Mouse (Mus musculus) heart, embryonic 10.5 days (tissue): ENCODE measurements at regions not wholly inside any gene's neighbourhood (a gene's known extent, or its start where the extent isn't known, plus 50 kb on each side); places are given as distances from the start of the nearest gene placed in this dataset.
A peak's percentile ranks its signal among the peaks of the same experiment; 100 is the strongest.

Source experiments
- DNase-seq: peaks from one replicate; pipeline ENCODE4 v3.0.0-alpha.2; 2017; ENCODE audit warnings: low spot score
- H3K27ac ChIP-seq: fragments of 300-500 bp; sonication (generic); 2 replicates; pipeline ENCODE4 v1.5.1; 2016; ENCODE audit warnings: mild to moderate bottlenecking
- H3K27me3 ChIP-seq: fragments of 300-500 bp; sonication (generic); 2 replicates; pipeline ENCODE4 v1.6.1; 2016; ENCODE audit warnings: mild to moderate bottlenecking; ENCODE audit not compliant: poor library complexity, insufficient read depth, severe bottlenecking
- H3K36me3 ChIP-seq: fragments of 300-500 bp; sonication (generic); 2 replicates; pipeline ENCODE4 v1.6.1; 2016; ENCODE audit warnings: mild to moderate bottlenecking, moderate library complexity
- H3K4me1 ChIP-seq: fragments of 300-500 bp; sonication (generic); 2 replicates; pipeline ENCODE4 v1.6.1; 2016; ENCODE audit warnings: mild to moderate bottlenecking
- H3K4me3 ChIP-seq: fragments of 300-500 bp; sonication (generic); 2 replicates; pipeline ENCODE4 v1.5.1; 2016; ENCODE audit warnings: mild to moderate bottlenecking, moderate library complexity
- H3K9me3 ChIP-seq: fragments of 300-500 bp; sonication (generic); 2 replicates; pipeline ENCODE4 v1.6.1; 2016; ENCODE audit warnings: mild to moderate bottlenecking, moderate library complexity
- WGBS: fragments of 180-500 bp; shearing (Covaris S2); methylation state at CpG from one replicate; pipeline ENCODE4 v1.1.7; 2016; 5-methylcytosine and 5-hydroxymethylcytosine counted together

DNA sequence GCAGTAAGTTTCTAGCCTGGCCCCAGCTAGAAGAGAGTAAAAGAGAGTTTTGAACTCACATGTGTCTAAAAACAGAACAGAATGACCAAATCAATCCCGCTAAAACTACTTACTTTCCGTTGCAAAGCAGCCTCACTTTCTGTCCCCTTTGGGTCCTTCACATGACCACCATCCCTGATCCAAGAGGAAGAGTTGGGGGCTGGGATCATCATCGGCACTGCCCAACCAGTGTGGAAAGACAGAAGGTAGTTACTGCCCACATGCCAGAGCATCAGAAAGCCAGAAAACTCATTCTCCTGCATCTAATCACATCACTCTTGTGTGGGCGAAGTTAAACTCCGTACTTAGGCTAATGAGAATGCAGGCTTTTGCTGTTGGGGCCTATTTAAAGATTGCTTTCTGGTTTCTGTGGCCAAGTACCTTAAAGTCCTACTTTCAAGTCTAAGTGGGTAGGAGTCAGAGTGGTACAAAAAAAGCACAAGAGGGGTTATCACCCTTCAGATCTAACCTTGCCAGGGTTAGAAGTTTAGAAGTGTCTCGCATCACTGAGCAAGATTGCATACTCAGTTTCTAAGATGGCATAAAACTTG is 184.0 kb upstream of the Cited2 start:
- H3K9me3 ChIP-seq = no peaks in the 10 kb centered on the region
- H3K27me3 ChIP-seq = no peaks in the 10 kb centered on the region
- H3K4me3 ChIP-seq = no peak overlapping the region
- no peak overlapping the region for H3K27ac ChIP-seq
- WGBS = 82% methylated on average over 6 of the region's 6 CpGs
- no peaks in the 10 kb centered on the region for H3K36me3 ChIP-seq
- DNase-seq = no peak
- 0 out of 2 replicates have a peak, but pooled peaks cover 10% of the 10 kb centered on the region for H3K4me1 ChIP-seq

- DNase-seq = no peak
- Histone ChIP-seq H3K4me3 (no peak overlapping the region), H3K27ac (0 out of 2 replicates have a peak overlapping the region, but pooled peaks have one; percentile 25), H3K27me3 (no peaks in the 10 kb centered on the region), H3K4me1 (0 out of 2 replicates have a peak, but pooled peaks cover 10% of the 10 kb centered on the region), H3K36me3 (no peaks in the 10 kb centered on the region), H3K9me3 (no peaks in the 10 kb centered on the region)
- WGBS = 66% methylated on average over 6 of the region's 6 CpGs
Measured at GRCm38 (mm10) chr10:17540404-17541375, 182.3 kb upstream of the Cited2 start.

DNA sequence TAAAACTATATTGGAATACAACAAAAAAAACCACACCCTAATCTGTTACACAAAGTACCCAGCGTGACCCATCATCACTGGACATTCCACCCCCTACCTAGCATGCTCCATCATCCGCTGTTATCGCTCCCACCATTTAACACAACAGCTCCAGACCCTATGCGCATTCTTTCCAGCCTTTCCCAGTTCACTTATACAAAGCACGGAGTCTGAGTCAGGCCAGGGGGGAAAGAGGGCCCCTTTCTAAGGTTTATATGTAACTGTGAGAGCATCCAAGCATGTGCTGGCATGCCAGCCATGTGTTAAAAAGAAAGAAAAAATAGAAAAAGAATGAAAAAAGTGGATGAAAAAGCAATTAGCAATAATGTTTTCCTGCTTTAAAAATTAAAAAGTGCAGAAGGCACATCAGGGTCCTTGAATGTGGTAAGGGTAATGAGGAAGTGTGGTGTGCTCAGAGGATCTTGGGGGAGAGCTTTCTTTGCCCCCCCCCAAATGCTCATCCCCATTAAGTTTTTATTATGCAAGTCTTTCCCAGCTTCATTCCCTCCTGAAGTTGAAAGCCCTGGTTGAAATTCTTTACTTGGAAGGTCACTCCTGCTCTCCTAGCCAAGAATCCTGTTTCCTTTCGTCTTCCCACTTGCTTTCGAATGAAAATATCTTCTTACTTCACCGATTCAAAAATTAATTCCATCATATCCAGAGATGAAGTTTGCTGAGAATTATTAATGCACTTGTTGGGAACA is 180.7 kb upstream of the Cited2 start:
- Histone ChIP-seq H3K36me3 (no peaks in the 10 kb centered on the region), H3K4me1 (0 out of 2 replicates have a peak, but pooled peaks cover 10% of the 10 kb centered on the region), H3K27ac (no peak overlapping the region), H3K9me3 (no peaks in the 10 kb centered on the region), H3K27me3 (no peaks in the 10 kb centered on the region), H3K4me3 (no peak overlapping the region)
- DNase-seq = no peak
- WGBS = 79% methylated on average over 8 of the region's 8 CpGs

GRCm38 (mm10) chr10:17542847-17543421 is 180.1 kb upstream of the Cited2 start:
- H3K4me3 ChIP-seq = no peak overlapping the region
- H3K27ac ChIP-seq = no peak overlapping the region
- no peaks in the 10 kb centered on the region for H3K9me3 ChIP-seq
- 0 out of 2 replicates have a peak, but pooled peaks cover 10% of the 10 kb centered on the region for H3K4me1 ChIP-seq
- DNase-seq = no peak
- no peaks in the 10 kb centered on the region for H3K36me3 ChIP-seq
- 60% methylated on average over 5 of the region's 5 CpGs for WGBS
- no peaks in the 10 kb centered on the region for H3K27me3 ChIP-seq

DNA sequence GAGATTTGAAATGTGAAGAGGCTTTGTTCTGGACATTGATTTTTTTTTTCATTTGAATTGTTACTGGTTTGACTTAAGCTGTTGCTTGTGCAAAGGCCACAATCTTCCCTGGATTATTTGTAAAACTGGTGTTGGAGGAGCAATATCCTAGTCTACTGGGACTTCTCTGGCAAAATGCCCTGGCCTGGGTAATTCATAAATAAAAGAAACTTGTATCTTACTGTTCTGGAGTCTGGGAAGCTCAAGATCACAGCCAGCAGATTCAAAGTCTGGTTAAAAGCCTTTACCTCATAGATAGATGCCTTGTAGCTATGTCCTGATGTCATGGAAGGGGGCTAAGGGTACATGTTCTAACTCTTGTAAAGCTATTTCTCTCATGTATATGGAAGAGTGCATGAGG is 177.7 kb upstream of the Cited2 start:
- Histone ChIP-seq H3K27me3 (no peaks in the 10 kb centered on the region), H3K4me3 (no peak overlapping the region), H3K4me1 (peaks cover 16% of the 10 kb centered on the region; the same call in 1 of the 2 replicates), H3K27ac (no peak overlapping the region), H3K36me3 (no peaks in the 10 kb centered on the region), H3K9me3 (no peaks in the 10 kb centered on the region)
- no peak for DNase-seq

- 86% methylated on average over 3 of the region's 3 CpGs for WGBS
- Histone ChIP-seq H3K36me3 (no peaks in the 10 kb centered on the region), H3K4me3 (no peak overlapping the region), H3K27ac (no peak overlapping the region), H3K4me1 (peaks cover 6% of the 10 kb centered on the region; the same call in 1 of the 2 replicates), H3K9me3 (no peaks in the 10 kb centered on the region), H3K27me3 (no peaks in the 10 kb centered on the region)
- no peak for DNase-seq
Measured at GRCm38 (mm10) chr10:17547986-17548385, 175.0 kb upstream of the Cited2 start.

DNA sequence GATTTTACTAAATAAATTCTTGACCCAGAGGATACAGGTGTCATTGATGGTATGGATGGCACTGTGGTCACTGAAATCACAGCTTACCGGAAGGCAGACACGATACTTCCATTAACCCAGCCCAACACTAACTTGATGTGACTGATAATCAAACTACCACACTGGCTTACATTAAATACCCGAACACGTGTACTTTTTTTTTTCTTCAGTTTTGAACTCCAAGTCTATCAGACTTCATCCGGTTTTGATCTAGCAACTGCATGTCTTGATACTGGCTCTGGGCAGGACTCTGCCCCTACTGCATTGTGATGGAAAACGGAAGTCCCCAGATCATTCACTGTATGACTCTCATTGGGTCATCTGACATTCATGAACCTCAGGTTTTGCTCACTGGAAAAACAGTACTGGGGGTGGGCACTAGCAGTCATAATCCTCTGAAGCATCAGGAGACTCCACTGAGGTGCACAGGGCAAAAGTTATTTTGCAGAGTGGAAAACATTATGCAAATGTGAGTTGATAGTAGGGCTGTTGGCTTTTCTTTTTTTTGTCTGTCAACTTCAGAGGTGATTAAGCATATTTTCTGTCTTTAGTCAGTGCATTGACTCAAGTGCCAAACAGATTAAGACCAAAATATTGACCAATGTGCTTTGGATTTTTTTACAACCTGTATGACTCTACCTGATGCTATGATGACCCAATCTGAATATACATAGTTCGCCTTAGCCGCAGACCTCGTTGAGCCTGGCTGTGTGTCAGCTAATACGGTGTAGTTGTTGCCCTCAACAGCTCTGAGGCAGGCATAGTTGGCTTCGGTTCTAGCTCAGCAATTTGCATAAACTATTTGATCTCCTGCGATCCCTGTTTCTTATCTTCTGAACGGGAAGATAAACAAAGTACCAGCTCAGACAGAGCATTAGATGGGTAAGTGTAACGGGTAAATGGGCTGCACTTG is 174.1 kb upstream of the Cited2 start:
- Histone ChIP-seq H3K4me3 (no peak overlapping the region), H3K4me1 (peaks cover 6% of the 10 kb centered on the region; the same call in 1 of the 2 replicates), H3K27ac (no peak overlapping the region), H3K36me3 (no peaks in the 10 kb centered on the region), H3K9me3 (no peaks in the 10 kb centered on the region), H3K27me3 (no peaks in the 10 kb centered on the region)
- no peak for DNase-seq
- WGBS = 64% methylated on average over 14 of the region's 14 CpGs

GRCm38 (mm10) chr10:17549711-17550637 is 173.0 kb upstream of the Cited2 start:
- Histone ChIP-seq H3K4me3 (no peak overlapping the region), H3K27me3 (no peaks in the 10 kb centered on the region), H3K27ac (no peak overlapping the region), H3K4me1 (peaks cover 6% of the 10 kb centered on the region; the same call in 1 of the 2 replicates), H3K9me3 (no peaks in the 10 kb centered on the region), H3K36me3 (no peaks in the 10 kb centered on the region)
- no peak for DNase-seq
- WGBS = 78% methylated on average over 6 of the region's 6 CpGs

- no peak overlapping the region for H3K27ac ChIP-seq
- WGBS = 91% methylated on average over 6 of the region's 6 CpGs
- no peak overlapping the region for H3K4me3 ChIP-seq
- H3K9me3 ChIP-seq = no peaks in the 10 kb centered on the region
- H3K27me3 ChIP-seq = no peaks in the 10 kb centered on the region
- H3K4me1 ChIP-seq = peaks cover 6% of the 10 kb centered on the region; the same call in 1 of the 2 replicates
- no peak for DNase-seq
- no peaks in the 10 kb centered on the region for H3K36me3 ChIP-seq
Measured at GRCm38 (mm10) chr10:17550638-17551013, 172.4 kb upstream of the Cited2 start.

GRCm38 (mm10) chr10:17551869-17552268 is 171.1 kb upstream of the Cited2 start:
- Histone ChIP-seq H3K36me3 (no peaks in the 10 kb centered on the region), H3K27me3 (no peaks in the 10 kb centered on the region), H3K27ac (no peak overlapping the region), H3K4me3 (no peak overlapping the region), H3K4me1 (peaks cover 6% of the 10 kb centered on the region; the same call in 1 of the 2 replicates), H3K9me3 (no peaks in the 10 kb centered on the region)
- WGBS = 91% methylated on average over 6 of the region's 6 CpGs
- DNase-seq = no peak

- Histone ChIP-seq H3K36me3 (no peaks in the 10 kb centered on the region), H3K4me1 (peaks cover 6% of the 10 kb centered on the region; the same call in 1 of the 2 replicates), H3K27me3 (no peaks in the 10 kb centered on the region), H3K9me3 (no peaks in the 10 kb centered on the region), H3K4me3 (no peak overlapping the region), H3K27ac (no peak overlapping the region)
- DNase-seq = no peak
Measured at GRCm38 (mm10) chr10:17552277-17552676, 170.7 kb upstream of the Cited2 start.
